Mouse (Mus musculus): ENCODE results near the gene Lin37. TPM values are rescaled to one million over a fixed set of nuclear protein-coding genes. Genes with fewer than 3 reads are reported as not detected.

Gene Lin37
- total RNA-seq, 2 experiments from 2014 or later, result 28.6 to 45.8 TPM

- ATAC-seq (replicated peaks; ENCODE audit: low FRiP score, low TSS enrichment, poor library complexity, severe bottlenecking), result no peak
These were observed 38.8 kb downstream of the Lin37 start for GRCm38 (mm10) chr7:30520856-30521255.

DNA sequence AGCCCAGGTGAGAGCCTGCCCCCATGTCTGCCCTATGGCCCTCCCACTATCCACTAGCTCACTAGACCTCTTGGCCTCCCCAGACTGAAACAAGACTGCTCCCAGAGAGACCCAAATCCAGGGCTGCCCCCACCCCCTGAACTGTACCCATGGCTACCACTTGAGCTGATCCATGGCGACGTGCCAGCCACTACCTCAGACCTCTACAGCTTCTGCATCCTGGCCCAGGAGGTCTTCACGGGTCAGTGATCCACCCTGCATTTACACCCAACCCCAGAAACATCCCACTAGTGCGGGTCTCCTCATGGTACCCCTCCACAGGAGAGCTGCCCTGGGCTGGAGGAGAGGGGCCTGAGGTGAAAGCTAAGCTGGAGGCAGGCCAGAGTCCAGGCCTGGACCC is 39.2 kb downstream of the Lin37 start:
- no peak for ATAC-seq (replicated peaks; ENCODE audit: low FRiP score, low TSS enrichment, poor library complexity, severe bottlenecking)

- ATAC-seq (replicated peaks; ENCODE audit: low FRiP score, low TSS enrichment, poor library complexity, severe bottlenecking), result no peak
These were observed 41.3 kb downstream of the Lin37 start for GRCm38 (mm10) chr7:30518325-30518724.

DNA sequence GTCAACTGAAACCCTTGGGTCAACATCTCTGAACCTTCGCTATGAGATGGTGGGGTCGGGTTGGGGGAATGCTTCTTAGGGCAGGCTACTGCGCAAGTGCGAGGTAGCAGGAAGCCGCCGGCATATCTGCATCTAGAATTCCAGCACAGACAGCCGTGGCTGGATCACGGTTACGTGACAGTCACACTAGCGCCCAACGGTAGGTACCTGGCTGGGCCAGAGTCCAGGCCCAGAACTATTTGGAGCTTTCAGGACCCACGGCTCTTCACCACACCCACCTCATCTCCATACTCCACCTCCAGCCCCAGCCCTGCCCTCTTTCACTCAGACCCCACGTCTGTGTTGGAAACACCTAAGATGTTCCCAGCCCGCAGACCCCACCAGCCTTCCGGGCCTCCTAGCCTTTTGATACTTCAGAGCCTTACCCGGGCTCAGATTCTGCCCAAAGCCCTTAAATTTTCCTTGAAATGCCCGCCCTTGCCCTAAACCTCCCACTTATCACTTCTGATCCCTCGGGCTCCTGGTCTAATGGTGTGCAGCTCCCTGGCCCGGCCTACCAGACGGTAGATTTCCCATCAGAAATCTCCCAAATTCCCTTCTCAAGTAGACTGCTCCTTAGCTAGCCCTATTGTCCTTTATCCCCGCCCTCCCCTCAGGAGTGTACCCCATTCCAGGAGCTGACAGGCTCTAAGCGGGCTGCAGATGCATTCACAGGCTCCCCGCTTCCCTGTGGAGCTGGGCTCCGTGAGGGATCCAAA is 44.5 kb downstream of the Lin37 start:
- no peak for ATAC-seq (replicated peaks; ENCODE audit: low FRiP score, low TSS enrichment, poor library complexity, severe bottlenecking)

- ATAC-seq (replicated peaks; ENCODE audit: low FRiP score, low TSS enrichment, poor library complexity, severe bottlenecking), result no peak
These were observed 51.6 kb downstream of the Lin37 start for GRCm38 (mm10) chr7:30508061-30508460.

Other genes with a start within 250 kb of the Lin37 start
Only the 30 nearest of the 33 such genes appear.
- gene Lrfn3, start 197.1 kb downstream of the Lin37 start, total RNA-seq (2014; fragmentation: Nextera tagmentation), result not detected in 2 replicates
- not detected in 2 replicates for gene Lrfn3, start 197.1 kb downstream of the Lin37 start, total RNA-seq (2017)
- 19.3 TPM in 1 of 2 replicates, not detected in the other for gene Tyrobp, start 146.1 kb downstream of the Lin37 start, total RNA-seq (2014; fragmentation: Nextera tagmentation)
- gene Tyrobp, start 146.1 kb downstream of the Lin37 start, total RNA-seq (2017), result 5.1 and 26.6 TPM in 2 replicates
- 4.3 and 4.4 TPM in 2 replicates for gene Hcst, start 140.0 kb downstream of the Lin37 start, total RNA-seq (2014; fragmentation: Nextera tagmentation)
- 3.3 TPM in 1 of 2 replicates, not detected in the other for gene Hcst, start 140.0 kb downstream of the Lin37 start, total RNA-seq (2017)
- gene Nfkbid, start 138.1 kb downstream of the Lin37 start, total RNA-seq (2014; fragmentation: Nextera tagmentation), result 0.89 and 9.0 TPM in 2 replicates
- 0.80 and 3.1 TPM in 2 replicates for gene Nfkbid, start 138.1 kb downstream of the Lin37 start, total RNA-seq (2017)
- gene Aplp1, start 114.3 kb downstream of the Lin37 start, total RNA-seq (2014; fragmentation: Nextera tagmentation), result not detected in 2 replicates
- gene Aplp1, start 114.3 kb downstream of the Lin37 start, total RNA-seq (2017), result not detected in 2 replicates
- not detected in 2 replicates for gene Kirrel2, start 102.1 kb downstream of the Lin37 start, total RNA-seq (2014; fragmentation: Nextera tagmentation)
- gene Kirrel2, start 102.1 kb downstream of the Lin37 start, total RNA-seq (2017), result not detected in 2 replicates
- 1.7 TPM in 1 of 2 replicates, not detected in the other for gene Nphs1, start 101.5 kb downstream of the Lin37 start, total RNA-seq (2014; fragmentation: Nextera tagmentation)
- 1.9 TPM in 1 of 2 replicates, not detected in the other for gene Nphs1, start 101.5 kb downstream of the Lin37 start, total RNA-seq (2017)
- gene Prodh2, start 66.2 kb downstream of the Lin37 start, total RNA-seq (2014; fragmentation: Nextera tagmentation), result not detected in 2 replicates
- gene Prodh2, start 66.2 kb downstream of the Lin37 start, total RNA-seq (2017), result not detected in 2 replicates
- gene Arhgap33, start 24.8 kb downstream of the Lin37 start, total RNA-seq (2014; fragmentation: Nextera tagmentation), result 32.6 and 47.6 TPM in 2 replicates
- 4.6 and 15.1 TPM in 2 replicates for gene Arhgap33, start 24.8 kb downstream of the Lin37 start, total RNA-seq (2017)
- 20.8 and 25.3 TPM in 2 replicates for gene Hspb6, start 7.7 kb downstream of the Lin37 start, total RNA-seq (2014; fragmentation: Nextera tagmentation)
- 1.2 and 8.1 TPM in 2 replicates for gene Hspb6, start 7.7 kb downstream of the Lin37 start, total RNA-seq (2017)
- 16.2 and 17.9 TPM in 2 replicates for gene Proser3, start 7.5 kb downstream of the Lin37 start, total RNA-seq (2014; fragmentation: Nextera tagmentation)
- gene Proser3, start 7.5 kb downstream of the Lin37 start, total RNA-seq (2017), result 3.5 and 5.3 TPM in 2 replicates
- 29.4 and 34.6 TPM in 2 replicates for gene U2af1l4, start 3.5 kb upstream of the Lin37 start, total RNA-seq (2014; fragmentation: Nextera tagmentation)
- 79.6 and 83.0 TPM in 2 replicates for gene U2af1l4, start 3.5 kb upstream of the Lin37 start, total RNA-seq (2017)
- gene Gm49396, start 3.5 kb upstream of the Lin37 start, total RNA-seq (2014; fragmentation: Nextera tagmentation), result 5.3 and 14.0 TPM in 2 replicates
- gene Gm49396, start 3.5 kb upstream of the Lin37 start, total RNA-seq (2017), result 1.5 and 7.0 TPM in 2 replicates
- 150 and 174 TPM in 2 replicates for gene Psenen, start 3.8 kb upstream of the Lin37 start, total RNA-seq (2014; fragmentation: Nextera tagmentation)
- 99.1 and 117 TPM in 2 replicates for gene Psenen, start 3.8 kb upstream of the Lin37 start, total RNA-seq (2017)
- gene Igflr1, start 5.6 kb upstream of the Lin37 start, total RNA-seq (2014; fragmentation: Nextera tagmentation), result 3.7 and 11.3 TPM in 2 replicates
- gene Igflr1, start 5.6 kb upstream of the Lin37 start, total RNA-seq (2017), result not detected in 2 replicates
- 105 and 115 TPM in 2 replicates for gene Kmt2b, start 28.9 kb upstream of the Lin37 start, total RNA-seq (2014; fragmentation: Nextera tagmentation)
- 17.0 and 17.3 TPM in 2 replicates for gene Kmt2b, start 28.9 kb upstream of the Lin37 start, total RNA-seq (2017)
- not detected in 2 replicates for gene Zbtb32, start 39.1 kb upstream of the Lin37 start, total RNA-seq (2014; fragmentation: Nextera tagmentation)
- not detected in 2 replicates for gene Zbtb32, start 39.1 kb upstream of the Lin37 start, total RNA-seq (2017)
- 0.83 TPM in 1 of 2 replicates, not detected in the other for gene Upk1a, start 53.0 kb upstream of the Lin37 start, total RNA-seq (2014; fragmentation: Nextera tagmentation)
- gene Upk1a, start 53.0 kb upstream of the Lin37 start, total RNA-seq (2017), result 0.99 TPM in 1 of 2 replicates, not detected in the other
- gene Cox6b1, start 66.3 kb upstream of the Lin37 start, total RNA-seq (2014; fragmentation: Nextera tagmentation), result 569 and 755 TPM in 2 replicates
- 427 and 665 TPM in 2 replicates for gene Cox6b1, start 66.3 kb upstream of the Lin37 start, total RNA-seq (2017)
- gene Etv2, start 76.0 kb upstream of the Lin37 start, total RNA-seq (2014; fragmentation: Nextera tagmentation), result not detected in 2 replicates
- gene Etv2, start 76.0 kb upstream of the Lin37 start, total RNA-seq (2017), result not detected in 2 replicates
- 48.3 and 48.6 TPM in 2 replicates for gene Rbm42, start 90.5 kb upstream of the Lin37 start, total RNA-seq (2014; fragmentation: Nextera tagmentation)
- 29.1 and 53.0 TPM in 2 replicates for gene Rbm42, start 90.5 kb upstream of the Lin37 start, total RNA-seq (2017)
- gene Haus5, start 105.2 kb upstream of the Lin37 start, total RNA-seq (2014; fragmentation: Nextera tagmentation), result 32.4 and 43.6 TPM in 2 replicates
- gene Haus5, start 105.2 kb upstream of the Lin37 start, total RNA-seq (2017), result 17.4 and 24.7 TPM in 2 replicates
- not detected in 2 replicates for gene Pmis2, start 111.8 kb upstream of the Lin37 start, total RNA-seq (2014; fragmentation: Nextera tagmentation)
- not detected in 2 replicates for gene Pmis2, start 111.8 kb upstream of the Lin37 start, total RNA-seq (2017)
- gene 2200002J24Rik, start 139.1 kb upstream of the Lin37 start, total RNA-seq (2014; fragmentation: Nextera tagmentation), result not detected in 2 replicates
- gene 2200002J24Rik, start 139.1 kb upstream of the Lin37 start, total RNA-seq (2017), result not detected in 2 replicates
- 11.2 and 16.0 TPM in 2 replicates for gene Atp4a, start 152.4 kb upstream of the Lin37 start, total RNA-seq (2014; fragmentation: Nextera tagmentation)
- 1.4 and 2.9 TPM in 2 replicates for gene Atp4a, start 152.4 kb upstream of the Lin37 start, total RNA-seq (2017)
- 285 and 294 TPM in 2 replicates for gene Tmem147, start 169.7 kb upstream of the Lin37 start, total RNA-seq (2014; fragmentation: Nextera tagmentation)
- 59.7 and 85.5 TPM in 2 replicates for gene Tmem147, start 169.7 kb upstream of the Lin37 start, total RNA-seq (2017)
- not detected in 2 replicates for gene Gapdhs, start 183.8 kb upstream of the Lin37 start, total RNA-seq (2014; fragmentation: Nextera tagmentation)
- not detected in 2 replicates for gene Gapdhs, start 183.8 kb upstream of the Lin37 start, total RNA-seq (2017)
- 3.3 and 4.5 TPM in 2 replicates for gene Sbsn, start 191.6 kb upstream of the Lin37 start, total RNA-seq (2014; fragmentation: Nextera tagmentation)
- gene Sbsn, start 191.6 kb upstream of the Lin37 start, total RNA-seq (2017), result 2.7 and 11.6 TPM in 2 replicates
- gene Dmkn, start 203.9 kb upstream of the Lin37 start, total RNA-seq (2014; fragmentation: Nextera tagmentation), result not detected in 2 replicates
- not detected in 2 replicates for gene Dmkn, start 203.9 kb upstream of the Lin37 start, total RNA-seq (2017)
- gene Krtdap, start 228.1 kb upstream of the Lin37 start, total RNA-seq (2014; fragmentation: Nextera tagmentation), result not detected in 2 replicates
- gene Krtdap, start 228.1 kb upstream of the Lin37 start, total RNA-seq (2017), result not detected in 2 replicates